Mouse (Mus musculus): Measurements from ENCODE around the gene Coq5.
"Not testable (repeated sequence)": the region's sequence is repeated elsewhere in the genome, so short reads cannot be mapped to it uniquely, and the experiment has no call there.

Coq5 gene

DNA sequence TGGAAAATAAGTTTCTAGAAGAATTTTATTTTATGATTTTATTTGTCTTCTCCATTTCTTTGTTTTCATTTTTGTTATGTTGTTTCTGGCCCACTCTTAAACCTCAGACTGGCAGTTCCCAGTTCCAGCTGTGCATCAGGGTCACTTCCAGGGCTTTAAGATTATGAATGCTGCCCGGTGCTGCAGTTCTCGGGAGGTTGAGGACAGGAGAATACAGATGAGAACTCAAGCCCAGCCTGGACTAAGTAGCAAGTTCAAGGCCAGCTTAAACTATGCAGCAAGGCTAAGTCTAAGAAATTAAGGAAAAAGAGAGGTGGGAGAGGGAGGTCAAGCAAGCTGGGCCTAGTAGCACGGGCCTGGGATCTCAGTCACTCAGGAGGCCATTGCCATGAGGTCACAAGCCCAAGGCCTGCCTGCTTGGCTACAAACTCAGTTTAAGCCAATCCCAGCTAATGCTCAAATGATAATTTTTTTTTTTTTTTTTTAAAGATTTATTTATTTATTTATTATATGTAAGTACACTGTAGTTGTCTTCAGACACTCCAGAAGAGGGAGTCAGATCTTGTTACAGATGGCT, 11.9 kb upstream of the Coq5 start:
- no peak for DNase-seq

GRCm38 (mm10) chr5:115268266-115268665, 11.2 kb upstream of the Coq5 start:
- DNase-seq: no peak

- no peak for DNase-seq
These were observed 9.5 kb upstream of the Coq5 start for GRCm38 (mm10) chr5:115269969-115270368.

DNA sequence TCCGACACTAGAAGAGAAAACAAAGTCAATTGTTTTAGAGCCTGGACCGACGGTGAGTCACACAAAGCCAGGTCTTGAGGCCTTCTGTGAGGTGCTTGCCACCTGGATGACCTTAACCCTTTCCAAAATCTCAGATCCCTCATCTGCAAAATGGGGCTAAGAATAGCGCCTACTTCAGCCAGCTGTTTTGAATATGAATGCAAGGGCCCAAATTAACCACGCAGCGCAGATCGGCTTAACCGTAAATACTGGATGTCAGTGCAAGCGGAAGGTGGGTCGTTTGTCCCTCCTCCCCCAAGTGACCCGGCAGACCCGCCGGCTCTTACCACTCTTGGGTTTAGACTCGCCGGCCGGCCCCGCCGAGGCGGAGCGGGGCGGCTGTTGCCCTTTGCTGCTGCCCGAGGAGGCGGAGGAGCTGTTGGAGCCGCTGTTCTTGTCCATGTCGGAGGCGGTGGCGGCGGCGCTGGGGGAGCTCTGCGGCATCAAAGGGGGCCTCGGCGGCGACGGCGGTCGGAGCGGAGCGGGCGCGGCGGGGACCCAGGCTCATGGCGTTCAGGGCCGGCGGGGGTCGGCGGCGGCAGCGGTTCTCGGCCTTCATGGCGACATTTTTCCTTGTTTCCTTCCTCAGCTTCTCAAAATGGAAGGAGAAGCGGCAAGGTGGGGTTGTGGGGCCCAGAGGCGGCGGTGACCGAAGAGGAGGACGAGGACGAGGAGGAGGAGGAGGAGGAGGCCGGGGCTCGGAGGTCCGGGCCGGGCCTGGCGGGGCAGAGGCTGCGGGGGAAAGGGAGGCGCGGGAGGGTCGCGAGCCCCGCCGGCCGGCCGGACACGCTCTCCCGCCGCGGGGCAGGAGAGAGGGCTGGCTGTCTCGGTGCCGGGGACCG, 7.3 kb upstream of the Coq5 start:
- peak in 1 of 2 experiments; percentile 61 for DNase-seq

DNA sequence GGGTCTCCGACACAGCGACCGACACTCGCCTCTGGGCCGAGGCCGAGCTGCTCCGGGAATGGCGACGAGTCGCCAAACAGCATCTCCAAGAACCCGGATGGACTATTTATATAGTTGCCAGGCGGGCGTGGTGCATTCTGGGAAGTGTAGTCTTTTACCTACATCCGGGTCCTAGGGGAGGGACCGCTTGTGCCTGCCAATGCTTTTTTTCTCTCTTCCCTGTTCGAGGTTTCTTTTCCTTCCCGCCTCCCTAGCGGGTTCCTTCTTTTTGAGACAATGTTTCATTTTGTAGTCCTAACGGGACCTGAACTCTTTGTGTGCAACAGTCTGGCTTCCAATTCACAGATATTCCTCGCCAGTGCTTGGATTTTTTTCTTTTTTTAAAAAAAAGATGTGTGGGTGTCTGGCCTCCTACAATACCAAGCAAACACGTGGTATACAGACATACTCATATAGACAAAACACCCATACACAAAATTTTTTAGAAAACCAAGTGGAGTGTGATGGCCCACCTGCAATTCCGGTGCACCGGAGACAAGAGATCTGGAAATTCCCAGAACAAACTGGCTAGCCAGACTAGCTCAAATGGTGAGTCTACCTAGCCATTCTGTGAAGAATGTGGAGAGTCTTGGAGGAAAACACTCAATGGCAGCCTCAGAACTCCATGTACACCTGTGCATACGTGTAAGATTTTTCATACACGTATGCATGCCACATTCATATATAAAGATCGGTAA, 6.5 kb upstream of the Coq5 start, which contains the start of gene Rnf10:
TSS of gene Rnf10 (minus strand) at position 87 of the 737 bp plus-strand sequence.
- DNase-seq: peak; percentile 99

DNA sequence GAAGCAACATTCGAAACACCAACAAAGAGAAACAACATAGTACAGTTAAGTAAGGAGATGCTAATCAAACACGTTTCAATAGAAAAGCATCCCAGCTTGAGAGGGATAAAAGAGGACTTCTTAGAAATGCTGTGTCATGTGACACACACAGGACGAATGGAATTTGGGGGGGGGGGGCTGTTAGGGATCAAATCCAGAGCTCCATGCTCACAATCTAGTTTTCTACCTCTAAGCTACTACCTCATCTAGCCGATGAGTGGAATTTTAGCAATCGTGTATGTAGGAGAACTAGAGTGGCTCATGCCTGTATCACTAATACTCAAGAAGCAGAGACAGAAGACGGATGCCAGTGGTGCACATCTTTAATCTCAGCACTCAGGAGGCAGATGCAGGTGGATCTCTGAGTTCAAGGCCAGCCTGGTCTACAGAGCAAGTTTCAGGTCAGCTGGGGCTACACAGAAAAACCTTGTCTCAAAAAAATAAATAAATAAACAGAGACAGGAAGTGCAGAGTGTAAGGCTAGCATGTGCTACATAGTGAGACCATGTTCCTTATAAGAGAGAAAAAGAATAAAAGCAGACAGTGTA, 5.8 kb upstream of the Coq5 start:
- no peak for DNase-seq

DNA sequence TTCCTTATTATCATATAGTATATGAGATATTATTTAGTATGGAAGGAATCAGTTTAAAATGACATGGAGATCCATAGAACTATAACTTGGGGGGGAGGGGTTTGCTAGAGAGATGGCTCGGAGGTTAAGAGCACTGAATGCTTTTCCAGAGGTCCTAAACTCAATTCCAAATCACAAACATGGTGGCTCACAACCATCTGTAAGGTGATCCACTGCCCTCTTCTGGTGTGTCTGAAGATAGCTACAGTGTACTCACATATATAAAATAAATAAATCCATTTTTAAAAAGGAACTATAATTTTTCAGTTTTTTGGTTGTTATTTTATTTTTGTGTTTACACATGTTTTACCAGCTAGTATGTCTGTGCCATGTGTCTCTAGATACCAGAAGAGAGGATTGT, 5.1 kb upstream of the Coq5 start:
- DNase-seq: no peak

GRCm38 (mm10) chr5:115274771-115275170, 4.7 kb upstream of the Coq5 start:
- DNase-seq: no peak

- DNase-seq: peak; percentile 28 to 58
These were observed 3.5 kb upstream of the Coq5 start for GRCm38 (mm10) chr5:115275998-115276397.

DNA sequence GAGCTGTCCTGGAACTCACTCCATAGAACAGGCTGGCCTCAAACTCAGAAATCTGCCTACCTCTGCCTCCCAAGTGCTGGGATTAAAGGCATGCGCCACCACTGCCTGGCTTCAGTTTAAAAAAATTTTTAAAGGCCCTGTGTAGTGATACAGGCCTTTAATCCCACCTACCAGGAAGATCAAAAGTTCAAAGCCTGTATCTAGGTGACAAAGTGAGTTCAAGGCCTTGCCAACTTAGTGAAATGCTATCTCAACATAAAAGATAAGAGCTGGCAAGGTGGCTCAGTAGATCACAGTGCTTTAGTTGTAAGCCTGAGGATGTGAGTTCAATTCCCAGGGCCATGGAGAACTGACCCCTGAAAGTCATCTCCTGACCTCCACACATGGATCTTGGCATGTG, 1.4 kb upstream of the Coq5 start:
- DNase-seq: no peak

- no peak for DNase-seq
These were observed 681 bp upstream of the Coq5 start for GRCm38 (mm10) chr5:115278785-115279184.

DNA sequence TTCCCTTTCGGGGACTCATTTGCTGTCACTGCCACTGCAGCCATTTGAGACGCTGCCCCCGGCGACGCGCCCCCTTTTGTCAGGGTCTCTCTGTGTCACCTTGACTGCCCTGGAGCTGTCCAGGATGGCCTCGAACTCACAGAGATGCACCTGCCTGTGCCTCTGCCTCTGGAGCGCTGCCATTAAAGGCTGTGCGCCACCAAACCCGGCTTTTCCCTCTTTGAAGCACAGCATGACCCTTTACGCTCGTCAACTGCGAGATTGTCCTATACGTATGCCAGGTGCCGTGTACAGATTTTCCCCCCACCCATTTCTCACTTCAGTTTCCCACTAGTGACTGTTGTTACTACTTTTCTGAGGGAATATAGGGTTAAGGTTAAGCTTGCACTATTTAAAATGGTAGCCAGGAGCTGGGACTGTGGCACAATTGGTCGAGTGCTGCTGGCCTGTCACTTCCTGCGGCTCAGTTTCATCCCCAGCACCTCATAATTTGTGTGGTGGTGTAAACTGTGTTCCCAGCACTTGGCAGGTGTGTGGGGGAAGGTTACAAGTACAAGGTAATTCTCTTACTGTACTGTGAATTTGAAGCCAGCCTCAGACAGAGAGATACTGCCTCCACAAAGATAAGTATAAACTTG, 703 bp downstream of the Coq5 start:
- DNase-seq: peak; percentile 38 to 60

GRCm38 (mm10) chr5:115284735-115285134, 5.3 kb downstream of the Coq5 start:
- no peak for DNase-seq

GRCm38 (mm10) chr5:115294173-115294572, 14.7 kb downstream of the Coq5 start:
- DNase-seq: peak in 1 of 2 experiments; percentile 41

GRCm38 (mm10) chr5:115296347-115296746, 16.9 kb downstream of the Coq5 start:
- no peak for DNase-seq

- peak; percentile 64 to 65 for DNase-seq
These were observed 20.7 kb downstream of the Coq5 start for GRCm38 (mm10) chr5:115300035-115300744.

- peak; percentile 100 for DNase-seq
These were observed 21.5 kb downstream of the Coq5 start, which contains the start of gene Dynll1 for GRCm38 (mm10) chr5:115300792-115301614. Dynll1 (minus strand) TSS chr5:115300999.

- no peak for DNase-seq
These were observed 22.1 kb downstream of the Coq5 start for GRCm38 (mm10) chr5:115301615-115302014.

- not testable (repeated sequence) for DNase-seq
These were observed 22.7 kb downstream of the Coq5 start for GRCm38 (mm10) chr5:115302190-115302589.

GRCm38 (mm10) chr5:115312354-115312753, 32.9 kb downstream of the Coq5 start:
- DNase-seq: no peak
